Mouse (Mus musculus) ovary, postnatal 36 days (tissue): ENCODE results near the gene Plekhg6.

ENCODE experiments used
- DNase-seq: peaks from one replicate; pipeline ENCODE4 v3.0.0; 2022; ENCODE audit warnings: low spot score, mixed read lengths

The Plekhg6 gene

GRCm38 (mm10) chr6:125323547-125323946 lies 57.0 kb downstream of the Plekhg6 start:
- DNase-seq: no peak

GRCm38 (mm10) chr6:125322794-125323193 lies 57.8 kb downstream of the Plekhg6 start:
- DNase-seq: no peak

- peak; percentile 34 for DNase-seq
Measured at GRCm38 (mm10) chr6:125321114-125321855, 59.3 kb downstream of the Plekhg6 start.

- no peak for DNase-seq
Measured at GRCm38 (mm10) chr6:125320323-125320722, 60.3 kb downstream of the Plekhg6 start, which contains the start of gene Scnn1a. Gene Scnn1a (plus strand): TSS chr6:125320659.

- DNase-seq: no peak
Measured at GRCm38 (mm10) chr6:125319919-125320296, 60.7 kb downstream of the Plekhg6 start.

GRCm38 (mm10) chr6:125318981-125319918 lies 61.3 kb downstream of the Plekhg6 start:
- no peak for DNase-seq

- no peak for DNase-seq
Measured at GRCm38 (mm10) chr6:125317077-125317476, 63.5 kb downstream of the Plekhg6 start.

GRCm38 (mm10) chr6:125314746-125315145 lies 65.8 kb downstream of the Plekhg6 start:
- no peak for DNase-seq

- no peak for DNase-seq
Measured at GRCm38 (mm10) chr6:125314231-125314563, 66.4 kb downstream of the Plekhg6 start.

- DNase-seq: peak; percentile 89
Measured at GRCm38 (mm10) chr6:125313546-125314230, 66.9 kb downstream of the Plekhg6 start, which contains the start of gene Ltbr. Gene Ltbr (minus strand): TSS chr6:125313885.
